Mouse (Mus musculus) bone marrow macrophage, adult 2 months (primary cell): ENCODE results near the gene Ccdc85b.

ENCODE experiments used
- CTCF ChIP-seq: IDR thresholded peaks from 2 replicates; pipeline ENCODE4 v1.5.1; 2012; ENCODE audit warnings: low read depth, mild to moderate bottlenecking, low read length, moderate library complexity
- POLR2A ChIP-seq: IDR thresholded peaks from 2 replicates; pipeline ENCODE4 v1.6.1; 2012; ENCODE audit warnings: mild to moderate bottlenecking, low read depth, low read length, borderline replicate concordance

DNA sequence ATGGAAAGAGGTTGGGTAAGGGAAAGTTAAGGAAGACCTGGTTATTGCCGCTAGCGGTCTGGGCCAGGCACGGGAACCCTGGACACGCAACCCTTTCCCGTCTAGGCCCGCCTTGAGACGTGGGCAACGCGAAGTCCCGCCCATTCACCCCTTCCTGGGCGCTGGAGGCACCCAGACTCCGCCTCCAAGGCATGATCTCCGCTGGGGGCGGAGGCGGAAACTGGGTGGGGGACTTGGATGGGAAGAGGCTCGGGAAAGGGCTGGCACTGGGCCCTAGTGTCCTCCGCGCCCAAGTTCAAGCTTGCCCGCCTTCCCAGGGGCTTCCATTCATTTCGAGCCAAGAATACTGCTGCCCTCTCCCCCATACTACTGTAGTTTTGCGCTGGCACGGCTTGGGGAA is 16.0 kb upstream of the Ccdc85b start, which contains the start of gene Efemp2:
- TF ChIP-seq POLR2A (no peak), CTCF (no peak)
